Mouse (Mus musculus) olfactory bulb, adult 2 months (tissue): ENCODE measurements around the gene Etnk1.

ENCODE experiments used
- CTCF ChIP-seq: fragments of 200-500 bp; IDR thresholded peaks from 2 replicates; pipeline ENCODE4 v1.5.1; 2012; ENCODE audit warnings: low read depth, mild to moderate bottlenecking, low read length, moderate library complexity; ENCODE audit not compliant: insufficient read depth
- POLR2A ChIP-seq: fragments of 200-500 bp; IDR thresholded peaks from 2 replicates; pipeline ENCODE4 v1.6.1; 2012; ENCODE audit warnings: mild to moderate bottlenecking, low read depth, low read length, moderate library complexity; ENCODE audit not compliant: insufficient read depth

DNA sequence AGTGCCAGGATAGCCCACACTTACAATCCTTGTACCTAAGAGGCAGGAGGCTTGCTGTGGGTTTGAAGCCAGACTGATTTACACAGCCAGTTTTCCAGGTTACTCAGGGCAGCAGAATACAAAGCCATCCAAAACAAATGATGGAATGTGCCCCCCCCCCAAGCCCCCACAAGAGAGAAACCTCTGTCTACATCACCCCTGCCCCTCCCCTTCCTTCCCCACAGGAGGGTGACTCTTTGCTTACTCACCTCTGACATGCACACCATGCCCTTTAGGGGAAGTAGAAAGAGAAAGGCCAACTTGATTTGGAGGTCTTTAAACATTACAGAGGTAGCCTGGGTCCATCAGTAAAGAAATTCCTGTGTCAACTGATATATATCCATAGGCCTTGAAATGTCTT, 18.2 kb upstream of the Etnk1 start:
- no peak for TF ChIP-seq CTCF
- no peak for TF ChIP-seq POLR2A
